Mouse (Mus musculus) limb, embryonic 10.5 days (tissue): ENCODE measurements around the gene Lrrc30. TPM values are rescaled to one million over a fixed set of nuclear protein-coding genes. Genes with fewer than 3 reads are reported as not detected.
A peak's percentile ranks its signal among the peaks of the same experiment; 100 is the strongest.

Source experiments
- DNase-seq: peaks from one replicate; pipeline ENCODE4 v3.0.0-alpha.2; 2017; ENCODE audit warnings: low spot score
- H3K27ac ChIP-seq: fragments of 300-500 bp; sonication (generic); 2 replicates; pipeline ENCODE4 v1.5.1; 2016; ENCODE audit warnings: mild to moderate bottlenecking
- H3K27me3 ChIP-seq: fragments of 300-500 bp; sonication (generic); 2 replicates; pipeline ENCODE4 v1.6.1; 2016; ENCODE audit warnings: low read depth, mild to moderate bottlenecking; ENCODE audit not compliant: poor library complexity, severe bottlenecking
- H3K36me3 ChIP-seq: fragments of 300-500 bp; sonication (generic); 2 replicates; pipeline ENCODE4 v1.6.1; 2016; ENCODE audit warnings: mild to moderate bottlenecking, moderate library complexity
- H3K4me1 ChIP-seq: fragments of 300-500 bp; sonication (generic); 2 replicates; pipeline ENCODE4 v1.6.1; 2016
- H3K4me3 ChIP-seq: fragments of 300-500 bp; sonication (generic); 2 replicates; pipeline ENCODE4 v1.5.1; 2016; ENCODE audit warnings: mild to moderate bottlenecking, moderate library complexity
- H3K9me3 ChIP-seq: fragments of 300-500 bp; sonication (generic); replicated peaks from 2 replicates; pipeline ENCODE4 v1.6.1; 2016; ENCODE audit warnings: mild to moderate bottlenecking
- WGBS: fragments of 180-500 bp; shearing (Covaris S2); methylation state at CpG from one replicate; pipeline ENCODE4 v1.1.7; 2016; 5-methylcytosine and 5-hydroxymethylcytosine counted together
- polyA plus RNA-seq: library from polyadenylated mRNA; unstranded; fragments of >200 nt; fragmentation: Nextera tagmentation; extraction: Ambion mirVana; gene quantifications from 2 replicates; pipeline ENCODE4 v1.2.1, GENCODE M21; 2016

Gene Lrrc30
- polyA plus RNA-seq, 1 experiment from 2014 or later: not detected

DNA sequence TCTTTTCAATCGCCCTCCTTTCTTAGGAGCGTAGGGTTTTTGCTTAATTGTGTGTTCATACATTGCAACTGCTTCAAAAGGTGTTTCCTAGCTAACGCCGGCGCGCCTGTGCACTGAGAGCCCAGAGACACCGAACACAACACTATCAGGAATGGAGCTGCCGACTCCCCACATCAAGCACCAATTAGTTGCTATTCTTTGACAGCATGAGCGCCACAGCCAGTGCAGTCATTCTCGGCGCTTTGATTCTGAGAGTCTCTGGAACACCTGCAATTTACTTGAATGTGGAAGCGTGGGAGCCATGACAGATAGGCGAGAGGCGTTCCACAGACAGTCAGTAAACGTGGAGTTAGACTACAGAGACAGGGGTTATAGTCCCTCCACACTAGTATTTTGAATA, 4.0 kb downstream of the Lrrc30 start:
- no peak for DNase-seq
- Histone ChIP-seq H3K27ac (no peak overlapping the region), H3K36me3 (no peaks in the 10 kb centered on the region), H3K9me3 (no peaks in the 10 kb centered on the region), H3K4me3 (no peak overlapping the region), H3K27me3 (no peaks in the 10 kb centered on the region), H3K4me1 (peaks cover 16% of the 10 kb centered on the region)
- 91% methylated on average over 15 of the region's 15 CpGs for WGBS

DNA sequence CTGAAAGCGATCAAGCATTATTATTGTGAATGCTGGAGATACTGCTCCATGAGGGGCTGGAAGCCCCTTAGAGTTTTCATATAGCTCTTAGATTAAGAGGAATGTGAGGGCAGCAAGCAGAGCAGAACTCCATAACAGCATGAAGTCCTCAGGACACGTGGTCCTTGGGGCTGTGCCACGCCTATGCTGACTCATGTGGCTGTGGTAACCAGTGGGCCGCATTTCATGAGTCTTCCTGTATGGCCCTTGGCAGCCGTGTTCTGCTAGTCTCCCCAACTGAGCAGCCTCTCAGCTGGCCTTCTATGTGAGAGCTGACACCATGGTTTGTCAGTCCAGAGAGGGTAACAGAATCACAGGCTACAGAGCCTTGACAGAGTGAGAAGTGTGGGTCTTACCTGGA, 7.1 kb downstream of the Lrrc30 start:
- no peak for DNase-seq
- Histone ChIP-seq H3K4me1 (peaks cover 19% of the 10 kb centered on the region), H3K9me3 (no peaks in the 10 kb centered on the region), H3K36me3 (no peaks in the 10 kb centered on the region), H3K4me3 (no peak overlapping the region), H3K27ac (no peak overlapping the region), H3K27me3 (no peaks in the 10 kb centered on the region)
- WGBS: 85% methylated on average over 5 of the region's 5 CpGs

DNA sequence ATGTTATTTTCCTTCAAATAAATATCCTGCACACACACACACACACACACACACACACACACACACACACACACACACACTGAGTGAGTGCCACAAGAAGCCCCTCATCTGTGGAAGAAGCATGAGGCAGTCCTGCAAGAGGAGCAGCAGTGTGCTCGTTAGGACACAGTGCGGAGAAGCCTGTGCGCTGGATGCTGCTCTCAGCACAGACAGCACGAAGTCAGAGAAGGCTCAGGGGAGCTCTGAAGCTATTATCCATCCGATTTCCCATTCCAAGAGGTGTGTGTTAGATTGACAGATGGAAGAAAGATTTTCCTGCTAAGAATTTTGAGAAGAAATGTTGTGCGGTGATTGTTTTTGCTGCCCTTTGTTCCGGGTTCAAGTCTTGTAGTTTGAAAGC, 13.5 kb downstream of the Lrrc30 start:
- Histone ChIP-seq H3K4me1 (peaks cover 7% of the 10 kb centered on the region), H3K36me3 (no peaks in the 10 kb centered on the region), H3K9me3 (no peaks in the 10 kb centered on the region), H3K4me3 (no peak overlapping the region), H3K27me3 (no peaks in the 10 kb centered on the region), H3K27ac (no peak overlapping the region)
- no peak for DNase-seq
- WGBS: 79% methylated on average over 7 of the region's 7 CpGs

DNA sequence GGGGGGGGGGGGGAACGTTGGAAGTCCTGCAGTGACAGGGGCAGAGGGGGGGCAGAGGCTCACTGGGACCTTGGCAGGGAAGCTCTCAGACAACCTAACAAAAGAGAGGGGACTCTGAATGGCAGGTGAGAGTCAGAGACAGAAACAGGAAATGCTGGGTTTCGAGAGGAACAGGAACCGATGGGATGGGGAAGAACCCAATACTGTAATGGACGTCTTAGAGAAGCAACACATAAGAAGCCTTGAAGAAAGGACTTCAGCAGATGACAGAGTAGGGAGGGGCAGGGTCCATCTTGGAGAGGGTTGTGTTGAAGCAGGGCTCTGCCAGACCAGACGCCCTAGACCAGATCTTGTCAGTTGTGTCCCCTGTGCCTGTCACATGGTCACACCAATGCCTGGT, 18.1 kb downstream of the Lrrc30 start:
- WGBS: 83% methylated on average over 5 of the region's 5 CpGs
- Histone ChIP-seq H3K4me3 (no peak overlapping the region), H3K4me1 (no peaks in the 10 kb centered on the region), H3K36me3 (no peaks in the 10 kb centered on the region), H3K9me3 (no peaks in the 10 kb centered on the region), H3K27ac (no peak overlapping the region), H3K27me3 (no peaks in the 10 kb centered on the region)
- no peak for DNase-seq

DNA sequence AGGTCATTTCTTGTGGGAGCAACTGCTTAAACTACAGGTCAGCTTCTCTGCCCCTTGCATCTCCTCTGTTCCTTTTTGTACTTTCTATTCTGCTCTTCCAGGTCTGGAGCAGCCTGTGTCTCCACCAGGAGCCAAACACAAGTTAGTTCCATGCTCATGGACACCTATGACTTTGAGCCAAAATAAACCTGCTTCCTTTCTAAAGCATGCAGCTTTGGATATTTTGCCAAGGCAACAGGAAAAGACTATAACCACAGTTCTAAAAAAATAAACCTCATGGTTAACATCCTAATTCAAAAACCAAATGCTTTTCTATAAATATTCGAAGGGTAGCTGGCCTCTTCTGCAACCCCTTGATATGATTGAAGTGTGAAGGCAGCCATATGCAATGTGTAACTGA, 19.9 kb downstream of the Lrrc30 start:
- Histone ChIP-seq H3K36me3 (no peaks in the 10 kb centered on the region), H3K27ac (no peak overlapping the region), H3K4me1 (no peaks in the 10 kb centered on the region), H3K27me3 (no peaks in the 10 kb centered on the region), H3K9me3 (no peaks in the 10 kb centered on the region), H3K4me3 (no peak overlapping the region)
- no peak for DNase-seq
- 84% methylated on average over 1 of the region's 1 CpGs for WGBS

DNA sequence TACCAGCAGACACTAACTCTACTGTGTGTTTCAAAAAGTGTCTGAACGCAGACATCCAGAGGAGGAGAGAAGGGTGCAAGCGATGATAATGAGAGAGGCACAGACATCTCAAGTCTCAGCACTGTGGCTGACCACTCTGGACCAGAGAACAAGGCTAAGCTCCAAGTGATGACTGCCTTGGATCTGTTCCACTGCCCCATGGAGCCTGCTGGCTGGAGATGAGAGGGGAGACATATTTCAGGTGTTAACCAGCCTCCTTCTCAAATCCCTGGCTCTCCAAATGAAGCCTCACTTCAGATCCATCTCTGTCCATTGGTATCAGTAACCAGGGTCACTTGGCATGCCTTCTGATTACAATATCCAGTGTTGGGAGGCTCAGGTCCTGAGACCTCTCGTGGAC, 20.4 kb downstream of the Lrrc30 start:
- no peak overlapping the region for H3K4me3 ChIP-seq
- 73% methylated on average over 3 of the region's 3 CpGs for WGBS
- no peak for DNase-seq

DNA sequence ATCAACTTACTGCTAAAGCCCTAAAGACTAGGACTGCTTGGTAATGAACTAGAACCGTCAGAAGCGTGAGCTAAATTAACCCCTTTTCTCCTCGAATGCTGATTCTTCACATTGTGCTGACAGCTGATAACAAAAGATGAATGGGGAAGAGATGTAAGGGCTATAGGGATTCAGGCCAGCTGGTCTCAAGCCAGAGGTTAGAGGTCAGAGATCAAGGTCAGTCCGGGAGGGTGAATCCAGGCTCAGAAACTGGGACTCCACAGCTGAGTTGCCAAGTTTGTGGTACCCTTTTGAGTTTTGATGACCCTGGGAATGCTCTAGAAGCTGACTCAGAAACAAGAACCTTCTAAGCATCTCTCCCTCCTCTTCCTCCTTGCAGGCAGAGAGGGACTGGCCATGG, 28.1 kb downstream of the Lrrc30 start:
- no peaks in the 10 kb centered on the region for H3K27me3 ChIP-seq
- H3K4me1 ChIP-seq: no peaks in the 10 kb centered on the region
- H3K27ac ChIP-seq: no peak overlapping the region
- no peaks in the 10 kb centered on the region for H3K9me3 ChIP-seq
- DNase-seq: no peak
- H3K36me3 ChIP-seq: no peaks in the 10 kb centered on the region
- H3K4me3 ChIP-seq: no peak overlapping the region
- WGBS: 66% methylated on average over 4 of the region's 4 CpGs

More for the DNA sequence above, 20.4 kb downstream of the Lrrc30 start:
- H3K4me1 ChIP-seq: no peaks in the 10 kb centered on the region
- H3K9me3 ChIP-seq: no peaks in the 10 kb centered on the region
- H3K27me3 ChIP-seq: no peaks in the 10 kb centered on the region
- H3K36me3 ChIP-seq: no peaks in the 10 kb centered on the region
- H3K27ac ChIP-seq: no peak overlapping the region

DNA sequence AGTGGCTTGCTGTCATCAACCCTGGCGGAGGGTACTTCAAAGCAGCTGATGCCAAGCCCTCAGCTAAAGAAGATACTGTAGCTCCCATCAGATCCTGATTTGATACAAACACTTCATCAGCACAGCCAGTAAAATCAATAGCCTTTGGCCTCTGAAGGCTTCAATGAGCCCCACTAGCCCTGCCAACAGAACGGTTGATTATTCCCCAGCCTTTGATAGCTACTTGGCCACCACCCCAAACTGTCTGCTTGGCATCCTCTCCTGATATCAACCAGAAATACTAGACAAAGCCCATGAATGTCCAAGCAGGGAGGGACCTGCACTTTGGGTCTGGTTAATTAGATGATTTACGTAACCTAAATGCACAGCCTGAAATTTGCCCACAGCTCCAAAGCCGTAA, 30.0 kb downstream of the Lrrc30 start:
- H3K4me3 ChIP-seq: no peak overlapping the region
- H3K4me1 ChIP-seq: no peaks in the 10 kb centered on the region
- no peaks in the 10 kb centered on the region for H3K27me3 ChIP-seq
- no peak for DNase-seq
- no peaks in the 10 kb centered on the region for H3K36me3 ChIP-seq
- H3K9me3 ChIP-seq: no peaks in the 10 kb centered on the region
- H3K27ac ChIP-seq: no peak overlapping the region
- WGBS: 81% methylated on average over 4 of the region's 4 CpGs

DNA sequence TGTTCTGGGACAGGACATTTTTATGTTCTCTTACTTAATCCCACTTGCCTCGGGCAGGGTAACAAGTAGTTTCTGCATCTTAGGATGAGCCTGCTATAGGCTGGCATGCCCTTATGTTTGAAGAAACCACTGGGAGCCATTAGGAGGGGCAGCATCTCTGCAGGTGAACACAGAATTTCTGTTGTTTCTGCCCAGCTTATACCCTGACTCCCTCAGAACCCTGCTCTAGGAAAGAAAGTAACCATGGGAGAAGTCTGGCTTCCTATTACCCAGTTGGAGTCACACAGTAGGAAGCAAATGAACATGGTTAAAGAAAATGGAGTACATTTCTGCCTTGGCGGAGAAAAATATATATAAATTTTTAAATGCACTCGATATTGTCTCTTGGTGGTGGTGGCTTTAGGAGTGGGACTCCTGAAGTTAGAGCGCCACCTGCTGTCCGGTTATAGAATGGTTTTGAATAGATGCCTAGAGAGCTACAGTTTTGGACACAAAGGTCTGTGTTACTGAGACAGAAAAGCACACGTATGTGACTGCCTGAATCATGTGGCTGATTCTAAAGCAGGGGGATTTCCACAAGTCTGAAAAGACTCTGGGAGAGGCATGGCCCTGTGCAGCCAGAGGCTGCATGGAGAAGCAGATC, 47.5 kb downstream of the Lrrc30 start:
- H3K4me3 ChIP-seq: no peak overlapping the region
- 30% methylated on average over 6 of the region's 6 CpGs for WGBS
- H3K27me3 ChIP-seq: peaks cover 9% of the 10 kb centered on the region; the same call in 1 of the 2 replicates
- no peaks in the 10 kb centered on the region for H3K4me1 ChIP-seq
- no peaks in the 10 kb centered on the region for H3K36me3 ChIP-seq
- no peak overlapping the region for H3K27ac ChIP-seq
- H3K9me3 ChIP-seq: no peaks in the 10 kb centered on the region
- peak; percentile 85 for DNase-seq

DNA sequence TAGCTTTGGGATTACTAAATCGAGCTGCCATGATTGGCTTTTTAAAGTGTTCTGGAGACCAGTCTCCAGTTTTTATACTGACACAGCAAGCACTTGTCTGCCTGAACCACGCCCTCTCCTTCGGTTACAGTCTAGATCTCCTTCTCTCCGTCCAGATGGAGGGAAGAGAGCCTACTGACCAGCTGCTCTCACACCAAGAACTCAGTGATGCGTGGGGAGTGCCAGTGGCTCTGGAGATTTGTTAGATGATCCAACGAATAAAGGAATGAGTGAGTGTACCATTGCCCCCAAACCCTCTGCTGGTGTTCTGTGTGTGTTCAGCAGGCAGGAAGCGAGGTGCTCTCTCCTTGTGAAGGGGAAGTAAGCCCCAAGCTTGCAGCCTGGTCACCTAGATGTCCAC, 48.0 kb downstream of the Lrrc30 start:
- DNase-seq: no peak
- H3K4me3 ChIP-seq: no peak overlapping the region
- H3K36me3 ChIP-seq: no peaks in the 10 kb centered on the region
- H3K27ac ChIP-seq: no peak overlapping the region
- H3K9me3 ChIP-seq: no peaks in the 10 kb centered on the region
- no peaks in the 10 kb centered on the region for H3K4me1 ChIP-seq
- peaks cover 9% of the 10 kb centered on the region; the same call in 1 of the 2 replicates for H3K27me3 ChIP-seq
- WGBS: 79% methylated on average over 7 of the region's 7 CpGs

DNA sequence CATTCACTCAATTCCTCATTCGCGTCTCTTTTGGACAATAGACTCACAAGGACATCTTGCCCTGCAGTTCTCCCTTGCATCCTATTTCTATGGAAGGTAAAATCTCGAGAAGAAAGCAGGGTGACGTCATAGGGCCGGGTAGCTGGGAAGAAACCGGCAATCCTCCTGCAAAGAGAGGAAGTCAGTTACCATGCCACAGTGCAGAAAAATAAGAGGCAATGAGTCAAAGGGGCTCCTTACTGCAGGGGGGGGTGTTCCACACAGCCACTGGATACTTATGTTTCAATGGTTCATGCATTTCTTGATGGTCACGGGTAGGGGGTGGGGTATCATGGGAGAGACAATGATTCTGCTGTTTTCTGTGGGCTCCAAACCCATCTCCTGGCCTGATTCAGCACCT, 49.1 kb downstream of the Lrrc30 start:
- DNase-seq: no peak
- H3K27ac ChIP-seq: no peak overlapping the region
- WGBS: 82% methylated on average over 7 of the region's 7 CpGs
- H3K4me1 ChIP-seq: no peaks in the 10 kb centered on the region
- no peak overlapping the region for H3K4me3 ChIP-seq
- no peaks in the 10 kb centered on the region for H3K9me3 ChIP-seq
- H3K36me3 ChIP-seq: no peaks in the 10 kb centered on the region
- H3K27me3 ChIP-seq: peaks cover 9% of the 10 kb centered on the region; the same call in 1 of the 2 replicates

DNA sequence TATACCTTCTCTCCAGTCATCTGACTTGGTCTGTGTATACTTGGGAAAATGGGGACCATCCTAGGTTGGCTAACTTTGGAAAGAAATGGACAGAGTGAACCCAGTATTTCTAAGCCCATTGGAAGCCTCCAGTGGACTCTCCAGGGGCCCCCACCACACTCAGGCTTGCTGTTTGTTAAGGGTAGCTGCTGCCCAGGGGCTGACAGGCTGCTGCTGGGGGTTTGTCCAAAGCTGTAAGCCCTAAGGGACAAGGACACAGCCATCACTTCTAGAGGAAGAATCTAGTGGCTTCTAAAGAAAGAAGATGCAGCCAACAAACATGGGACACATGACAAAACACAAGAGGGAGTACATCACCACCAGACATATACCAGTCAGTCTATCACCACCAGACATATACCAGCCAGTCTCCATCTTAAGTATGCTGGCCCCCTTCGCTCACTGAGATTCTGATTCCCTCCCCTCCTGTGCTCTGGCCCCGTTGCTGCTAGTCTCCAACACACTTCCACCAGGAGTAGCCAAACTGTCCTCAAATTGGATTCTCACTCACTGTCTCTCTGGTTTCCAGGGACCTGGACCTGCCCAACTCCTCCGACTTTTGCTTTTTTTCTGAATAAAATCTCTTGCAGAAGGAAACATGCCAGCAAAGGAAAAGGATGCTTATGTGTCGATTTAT, 49.7 kb downstream of the Lrrc30 start:
- Histone ChIP-seq H3K27me3 (peaks cover 9% of the 10 kb centered on the region; the same call in 1 of the 2 replicates), H3K27ac (no peak overlapping the region), H3K36me3 (no peaks in the 10 kb centered on the region), H3K9me3 (no peaks in the 10 kb centered on the region), H3K4me3 (no peak overlapping the region), H3K4me1 (no peaks in the 10 kb centered on the region)
- WGBS: 84% methylated on average over 4 of the region's 4 CpGs
- no peak for DNase-seq

DNA sequence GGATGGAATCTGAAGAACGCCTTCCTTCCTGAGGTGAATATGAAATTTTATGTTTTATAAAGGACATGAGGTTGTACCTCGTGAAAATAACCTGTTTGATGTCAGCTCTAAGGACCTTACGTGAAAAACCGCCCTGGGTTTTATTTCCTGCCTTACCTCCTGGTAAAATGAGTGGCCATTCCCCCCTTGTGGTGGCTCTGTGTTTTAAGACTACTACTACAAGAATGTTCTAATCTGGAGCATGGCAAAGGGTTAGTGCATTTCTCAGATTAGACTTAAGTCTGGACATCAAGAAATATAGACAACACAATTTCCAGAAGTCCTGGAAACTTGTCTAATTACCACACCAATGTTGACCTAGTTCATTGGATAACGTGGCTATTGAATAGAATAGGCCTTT, 50.7 kb downstream of the Lrrc30 start:
- no peak overlapping the region for H3K4me3 ChIP-seq
- no peaks in the 10 kb centered on the region for H3K36me3 ChIP-seq
- H3K9me3 ChIP-seq: no peaks in the 10 kb centered on the region
- H3K4me1 ChIP-seq: no peaks in the 10 kb centered on the region
- H3K27me3 ChIP-seq: peaks cover 9% of the 10 kb centered on the region; the same call in 1 of the 2 replicates
- DNase-seq: no peak
- no peak overlapping the region for H3K27ac ChIP-seq
- 85% methylated on average over 5 of the region's 5 CpGs for WGBS
